Mouse (Mus musculus): Measurements from ENCODE around the gene Ccdc83. TPM values are rescaled to one million over a fixed set of nuclear protein-coding genes. Genes with fewer than 3 reads are reported as not detected.
A peak's percentile ranks its signal among the peaks of the same experiment; 100 is the strongest.
"Not testable (repeated sequence)": the region's sequence is repeated elsewhere in the genome, so short reads cannot be mapped to it uniquely, and the experiment has no call there.

Gene Ccdc83
- polyA plus RNA-seq, 1 experiment from 2014 or later, result not detected

DNA sequence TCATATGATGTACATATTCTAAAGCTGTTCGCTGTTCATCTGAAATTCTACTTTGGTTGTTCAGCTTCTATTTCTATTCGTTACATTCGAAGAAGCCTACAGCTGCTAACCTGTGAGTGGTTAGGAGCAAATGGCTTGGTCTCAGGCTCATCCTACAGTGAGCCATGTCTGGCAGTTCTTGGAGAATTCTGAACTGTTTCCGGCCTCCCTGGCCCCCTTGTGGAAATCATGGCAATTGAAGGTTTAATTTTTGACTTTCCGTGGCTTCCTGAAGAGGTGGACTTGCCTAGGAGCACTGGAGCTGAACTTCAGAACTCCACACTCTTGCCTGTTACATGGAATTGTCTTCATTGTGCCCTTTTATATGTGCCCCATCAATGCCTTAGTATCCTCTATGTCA lies 12.6 kb downstream of the Ccdc83 start:
- no peak overlapping the region for H3K4me2 ChIP-seq
- no peaks in the 10 kb centered on the region for H3K9me3 ChIP-seq
- no peak overlapping the region for H3K4me3 ChIP-seq
- H3K27ac ChIP-seq, result no peak overlapping the region
- no peaks in the 10 kb centered on the region for H3K27me3 ChIP-seq
- no peak overlapping the region for H3K9ac ChIP-seq
- no peak for ATAC-seq (ENCODE audit: insufficient number of reproducible peaks, insufficient read depth, low FRiP score, low TSS enrichment, low read depth)
- 68% methylated on average over 5 of the region's 5 CpGs for WGBS
- no peaks in the 10 kb centered on the region for H3K36me3 ChIP-seq
- H3K4me1 ChIP-seq, result no peaks in the 10 kb centered on the region

DNA sequence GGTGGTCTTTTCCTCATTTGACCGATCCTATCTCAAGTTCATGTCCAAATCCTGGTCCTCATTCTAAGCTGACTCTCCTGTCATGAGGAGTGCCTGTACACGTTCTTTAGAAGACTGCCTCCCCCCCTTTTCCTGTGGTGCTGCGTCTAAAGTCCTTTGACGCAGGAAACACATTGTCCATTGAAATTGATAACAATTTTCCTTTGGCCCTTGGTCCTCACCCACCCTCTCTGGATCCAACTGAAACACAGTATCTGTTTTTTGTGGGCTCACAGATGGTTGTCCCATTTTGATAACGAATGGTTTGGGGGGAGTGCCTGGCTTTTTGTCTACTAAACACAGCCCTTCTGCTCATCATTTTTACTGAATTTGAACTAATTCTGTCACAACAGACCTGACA lies 21.9 kb downstream of the Ccdc83 start:
- H3K27me3 ChIP-seq, result no peaks in the 10 kb centered on the region
- H3K27ac ChIP-seq, result no peak overlapping the region
- no peak for ATAC-seq (ENCODE audit: insufficient number of reproducible peaks, insufficient read depth, low FRiP score, low TSS enrichment, low read depth)
- WGBS, result 81% methylated on average over 5 of the region's 5 CpGs
- no peak overlapping the region for H3K4me3 ChIP-seq
- H3K9me3 ChIP-seq, result no peaks in the 10 kb centered on the region
- no peaks in the 10 kb centered on the region for H3K36me3 ChIP-seq
- no peaks in the 10 kb centered on the region for H3K4me1 ChIP-seq
- H3K9ac ChIP-seq, result no peak overlapping the region
- no peak overlapping the region for H3K4me2 ChIP-seq

DNA sequence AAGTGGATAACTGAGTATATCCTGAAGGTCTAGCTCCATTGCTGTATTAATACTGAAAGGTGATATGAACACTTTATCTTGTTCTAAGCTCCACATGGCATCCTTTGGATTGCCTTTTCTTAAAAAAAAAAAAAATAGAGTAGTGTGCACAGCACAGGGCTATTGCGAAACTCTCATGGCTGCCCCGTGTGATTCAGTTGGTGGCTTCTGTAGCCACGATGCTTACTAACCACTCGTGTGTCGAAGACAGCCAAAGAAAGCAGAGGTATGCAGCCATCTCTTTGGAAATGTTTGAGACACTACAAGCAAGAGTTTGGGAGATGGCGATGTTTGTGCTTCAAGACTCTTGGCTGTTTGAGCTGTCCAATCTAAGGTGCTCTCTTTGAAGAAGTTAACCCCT lies 22.4 kb downstream of the Ccdc83 start:
- ATAC-seq (ENCODE audit: insufficient number of reproducible peaks, insufficient read depth, low FRiP score, low TSS enrichment, low read depth), result no peak
- Histone ChIP-seq H3K4me1 (no peaks in the 10 kb centered on the region), H3K27me3 (no peaks in the 10 kb centered on the region), H3K36me3 (no peaks in the 10 kb centered on the region), H3K4me2 (no peak overlapping the region), H3K9me3 (no peaks in the 10 kb centered on the region), H3K27ac (no peak overlapping the region), H3K4me3 (no peak overlapping the region), H3K9ac (no peak overlapping the region)
- 89% methylated on average over 6 of the region's 6 CpGs for WGBS

DNA sequence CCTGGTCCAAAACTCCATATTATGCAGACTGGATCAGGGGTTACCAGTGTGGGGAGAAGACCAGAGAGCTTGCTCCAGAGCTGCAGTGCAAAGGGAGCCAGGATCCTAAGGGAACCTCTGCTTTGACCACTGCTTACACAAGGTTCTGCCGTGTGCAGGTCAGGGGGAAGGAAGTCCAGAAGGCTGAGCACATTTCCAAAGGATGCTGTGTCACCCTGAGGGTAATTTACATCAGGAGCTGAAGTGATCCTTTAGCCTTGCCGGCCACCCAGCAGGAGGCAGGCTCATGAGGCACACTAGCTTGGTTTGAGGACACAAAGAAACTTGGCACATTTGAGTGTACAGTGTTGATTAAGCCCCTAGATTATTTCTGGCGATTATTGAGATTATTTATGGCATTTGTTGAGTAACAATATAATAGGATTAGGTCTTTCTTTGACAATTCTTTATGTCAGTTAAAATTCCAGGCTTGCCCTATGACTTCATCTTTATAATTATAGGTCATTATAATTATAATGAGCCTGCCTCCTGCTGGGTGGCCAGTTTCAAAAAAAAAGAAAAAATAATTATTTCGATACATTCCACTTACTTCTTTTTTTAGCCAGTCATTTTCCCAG lies 29.2 kb downstream of the Ccdc83 start:
- no peaks in the 10 kb centered on the region for H3K9me3 ChIP-seq
- ATAC-seq (ENCODE audit: insufficient number of reproducible peaks, insufficient read depth, low FRiP score, low TSS enrichment, low read depth), result no peak
- peaks cover 3% of the 10 kb centered on the region for H3K4me1 ChIP-seq
- no peaks in the 10 kb centered on the region for H3K27me3 ChIP-seq
- no peak overlapping the region for H3K4me2 ChIP-seq
- H3K4me3 ChIP-seq, result no peak overlapping the region
- WGBS, result 42% methylated on average over 4 of the region's 4 CpGs
- H3K27ac ChIP-seq, result no peak overlapping the region
- no peaks in the 10 kb centered on the region for H3K36me3 ChIP-seq
- no peak overlapping the region for H3K9ac ChIP-seq

DNA sequence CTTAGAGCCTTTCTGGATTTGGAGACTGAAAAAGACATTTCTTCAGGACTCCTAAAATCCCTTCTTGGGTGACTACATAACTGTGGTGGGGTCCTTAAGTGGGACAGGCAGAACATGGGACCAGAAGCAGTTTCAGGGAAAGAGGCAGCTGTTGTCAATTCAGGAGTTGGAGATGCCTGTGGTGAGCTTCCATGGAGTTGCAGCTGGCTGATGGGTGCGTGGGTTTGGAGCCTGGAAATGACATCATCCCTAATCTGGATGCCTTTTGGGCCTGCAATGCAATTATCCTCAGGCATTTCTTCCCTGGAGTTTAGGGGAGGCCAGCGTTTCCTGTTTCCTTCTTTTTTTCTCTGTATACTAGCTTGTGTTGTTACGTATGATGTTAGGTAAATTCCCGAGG lies 31.7 kb downstream of the Ccdc83 start:
- H3K36me3 ChIP-seq, result no peaks in the 10 kb centered on the region
- no peaks in the 10 kb centered on the region for H3K27me3 ChIP-seq
- H3K4me2 ChIP-seq, result no peak overlapping the region
- no peak for ATAC-seq (ENCODE audit: insufficient number of reproducible peaks, insufficient read depth, low FRiP score, low TSS enrichment, low read depth)
- peaks cover 12% of the 10 kb centered on the region for H3K4me1 ChIP-seq
- no peak overlapping the region for H3K9ac ChIP-seq
- no peaks in the 10 kb centered on the region for H3K9me3 ChIP-seq
- 17% methylated on average over 4 of the region's 4 CpGs for WGBS
- H3K27ac ChIP-seq, result peak overlapping the region; percentile 33
- H3K4me3 ChIP-seq, result no peak overlapping the region

DNA sequence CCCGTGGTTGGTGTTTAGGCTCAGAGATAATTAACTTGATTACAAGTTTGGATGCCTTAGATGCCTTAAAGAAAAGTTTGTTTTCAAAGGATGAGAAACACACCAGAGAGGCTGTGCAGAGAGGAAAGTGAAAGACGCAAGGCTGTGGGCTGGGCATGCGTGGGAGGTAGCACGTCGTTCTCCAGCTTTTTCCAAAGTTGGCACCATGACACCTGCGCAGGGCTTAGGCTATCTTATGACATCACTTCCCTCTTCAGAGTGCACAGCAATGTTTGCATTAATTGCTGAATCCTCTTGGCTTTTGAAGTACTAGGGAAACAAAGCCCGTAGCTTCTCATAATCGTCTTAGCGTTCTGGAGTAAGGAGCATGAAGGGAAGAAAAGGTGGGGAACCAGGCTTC lies 34.1 kb downstream of the Ccdc83 start:
- no peak overlapping the region for H3K9ac ChIP-seq
- H3K4me2 ChIP-seq, result 0 out of 2 replicates have a peak overlapping the region, but pooled peaks have one; percentile 11
- H3K27ac ChIP-seq, result no peak overlapping the region
- no peaks in the 10 kb centered on the region for H3K27me3 ChIP-seq
- H3K9me3 ChIP-seq, result no peaks in the 10 kb centered on the region
- ATAC-seq (ENCODE audit: insufficient number of reproducible peaks, insufficient read depth, low FRiP score, low TSS enrichment, low read depth), result no peak
- H3K4me1 ChIP-seq, result peaks cover 12% of the 10 kb centered on the region
- H3K4me3 ChIP-seq, result no peak overlapping the region
- 65% methylated on average over 9 of the region's 9 CpGs for WGBS
- no peaks in the 10 kb centered on the region for H3K36me3 ChIP-seq

- peaks cover 12% of the 10 kb centered on the region for H3K4me1 ChIP-seq
- not testable (repeated sequence) for H3K9ac ChIP-seq
Measured at GRCm38 (mm10) chr7:90228884-90229283, 36.7 kb downstream of the Ccdc83 start.

GRCm38 (mm10) chr7:90228075-90228474 lies 37.5 kb downstream of the Ccdc83 start:
- ATAC-seq (ENCODE audit: insufficient number of reproducible peaks, insufficient read depth, low FRiP score, low TSS enrichment, low read depth), result no peak
- Histone ChIP-seq H3K36me3 (no peaks in the 10 kb centered on the region), H3K4me2 (no peak overlapping the region), H3K27ac (no peak overlapping the region), H3K27me3 (no peaks in the 10 kb centered on the region), H3K9me3 (no peaks in the 10 kb centered on the region), H3K9ac (no peak overlapping the region), H3K4me3 (no peak overlapping the region), H3K4me1 (0 out of 2 replicates have a peak, but pooled peaks cover 9% of the 10 kb centered on the region)
- WGBS, result 88% methylated on average over 4 of the region's 4 CpGs

More at GRCm38 (mm10) chr7:90228884-90229283, 36.7 kb downstream of the Ccdc83 start:
- ATAC-seq (ENCODE audit: insufficient number of reproducible peaks, insufficient read depth, low FRiP score, low TSS enrichment, low read depth); H3K4me3 ChIP-seq; H3K27me3 ChIP-seq; H3K36me3 ChIP-seq; H3K9me3 ChIP-seq; H3K27ac ChIP-seq; H3K4me2 ChIP-seq: not testable (repeated sequence)

GRCm38 (mm10) chr7:90221487-90221886 lies 44.1 kb downstream of the Ccdc83 start:
- no peak for ATAC-seq (ENCODE audit: insufficient number of reproducible peaks, insufficient read depth, low FRiP score, low TSS enrichment, low read depth)
- WGBS, result 79% methylated on average over 2 of the region's 2 CpGs

GRCm38 (mm10) chr7:90218122-90218521 lies 47.5 kb downstream of the Ccdc83 start:
- peaks cover 5% of the 10 kb centered on the region for H3K4me1 ChIP-seq
- no peak overlapping the region for H3K4me2 ChIP-seq
- no peaks in the 10 kb centered on the region for H3K27me3 ChIP-seq
- no peak for ATAC-seq (ENCODE audit: insufficient number of reproducible peaks, insufficient read depth, low FRiP score, low TSS enrichment, low read depth)
- H3K36me3 ChIP-seq, result no peaks in the 10 kb centered on the region
- no peak overlapping the region for H3K27ac ChIP-seq
- H3K4me3 ChIP-seq, result no peak overlapping the region
- H3K9ac ChIP-seq, result no peak overlapping the region
- no peaks in the 10 kb centered on the region for H3K9me3 ChIP-seq
- 85% methylated on average over 5 of the region's 5 CpGs for WGBS

More at GRCm38 (mm10) chr7:90221487-90221886, 44.1 kb downstream of the Ccdc83 start:
- no peaks in the 10 kb centered on the region for H3K36me3 ChIP-seq
- H3K9ac ChIP-seq, result no peak overlapping the region
- no peaks in the 10 kb centered on the region for H3K27me3 ChIP-seq
- H3K4me1 ChIP-seq, result peaks cover 3% of the 10 kb centered on the region
- H3K9me3 ChIP-seq, result no peaks in the 10 kb centered on the region
- no peak overlapping the region for H3K27ac ChIP-seq
- H3K4me2 ChIP-seq, result no peak overlapping the region
- no peak overlapping the region for H3K4me3 ChIP-seq

GRCm38 (mm10) chr7:90216511-90216910 lies 49.1 kb downstream of the Ccdc83 start:
- Histone ChIP-seq H3K4me3 (no peak overlapping the region), H3K9me3 (no peaks in the 10 kb centered on the region), H3K27me3 (no peaks in the 10 kb centered on the region), H3K27ac (peak overlapping the region; percentile 82), H3K36me3 (no peaks in the 10 kb centered on the region), H3K4me2 (no peak overlapping the region), H3K9ac (no peak overlapping the region), H3K4me1 (peaks cover 5% of the 10 kb centered on the region)
- 35% methylated on average over 8 of the region's 8 CpGs for WGBS
- peak; percentile 48; the same call in 1 of the 2 replicates for ATAC-seq (ENCODE audit: insufficient number of reproducible peaks, insufficient read depth, low FRiP score, low TSS enrichment, low read depth)

- Histone ChIP-seq H3K9ac (no peak overlapping the region), H3K4me3 (no peak overlapping the region), H3K4me2 (no peak overlapping the region), H3K36me3 (peaks cover 19% of the 10 kb centered on the region), H3K27ac (no peak overlapping the region), H3K4me1 (0 out of 2 replicates have a peak, but pooled peaks cover 3% of the 10 kb centered on the region), H3K9me3 (no peaks in the 10 kb centered on the region), H3K27me3 (no peaks in the 10 kb centered on the region)
- ATAC-seq (ENCODE audit: insufficient number of reproducible peaks, insufficient read depth, low FRiP score, low TSS enrichment, low read depth), result no peak
Measured at GRCm38 (mm10) chr7:90210947-90211346, 54.6 kb downstream of the Ccdc83 start.

Measured in embryonic facial prominence, embryonic 13.5 days (tissue).